Mouse (Mus musculus) heart, embryonic 13.5 days (tissue): ENCODE measurements at regions not wholly inside any gene's neighbourhood (a gene's known extent, or its start where the extent isn't known, plus 50 kb on each side); places are given as distances from the start of the nearest gene placed in this dataset.

Source experiments
- ATAC-seq: fragments of 200-750 bp; cut with Nextera tagmentation; 2 replicates; pipeline ENCODE4 v1.8.0; 2017; ENCODE audit warnings: moderate TSS enrichment; ENCODE audit not compliant: insufficient number of reproducible peaks, low FRiP score, low TSS enrichment; ENCODE audit errors: extremely low read depth
- H3K27ac ChIP-seq: fragments of 300-500 bp; sonication (generic); replicated peaks from 2 replicates; pipeline ENCODE4 v1.5.1; 2015; ENCODE audit warnings: moderate library complexity, mild to moderate bottlenecking, inconsistent platforms
- H3K27me3 ChIP-seq: fragments of 300-500 bp; sonication (generic); replicated peaks from 2 replicates; pipeline ENCODE4 v1.6.1; 2015; ENCODE audit warnings: mild to moderate bottlenecking, inconsistent platforms
- H3K36me3 ChIP-seq: fragments of 300-500 bp; sonication (generic); 2 replicates; pipeline ENCODE4 v1.6.1; 2015; ENCODE audit warnings: mild to moderate bottlenecking, inconsistent platforms
- H3K4me1 ChIP-seq: fragments of 300-500 bp; sonication (generic); 2 replicates; pipeline ENCODE4 v1.6.1; 2015; ENCODE audit warnings: inconsistent platforms
- H3K4me2 ChIP-seq: fragments of 300-500 bp; sonication (generic); 2 replicates; pipeline ENCODE4 v1.6.1; 2015; ENCODE audit warnings: inconsistent platforms, mild to moderate bottlenecking, moderate library complexity
- H3K4me3 ChIP-seq: fragments of 300-500 bp; sonication (generic); 2 replicates; pipeline ENCODE4 v1.5.1; 2015; ENCODE audit warnings: moderate library complexity, mild to moderate bottlenecking, inconsistent platforms
- H3K9ac ChIP-seq: fragments of 300-500 bp; sonication (generic); 2 replicates; pipeline ENCODE4 v1.6.1; 2015; ENCODE audit warnings: inconsistent platforms, mild to moderate bottlenecking, moderate library complexity
- H3K9me3 ChIP-seq: fragments of 300-500 bp; sonication (generic); 2 replicates; pipeline ENCODE4 v1.6.1; 2016; ENCODE audit warnings: inconsistent platforms
- WGBS: fragments of 180-500 bp; shearing (Covaris S2); methylation state at CpG from one replicate; pipeline ENCODE4 v1.1.7; 2015; ENCODE audit warnings: mixed read lengths; 5-methylcytosine and 5-hydroxymethylcytosine counted together

GRCm38 (mm10) chr5:96936239-96936638 lies 61.2 kb upstream of the Bmp2k start:
- H3K27ac ChIP-seq: no peak overlapping the region
- H3K36me3 ChIP-seq: no peaks in the 10 kb centered on the region
- no peaks in the 10 kb centered on the region for H3K9me3 ChIP-seq
- no peak overlapping the region for H3K4me3 ChIP-seq
- WGBS: 63% methylated on average over 3 of the region's 3 CpGs
- ATAC-seq: no peak
- H3K27me3 ChIP-seq: no peaks in the 10 kb centered on the region
- H3K4me2 ChIP-seq: no peak overlapping the region
- H3K4me1 ChIP-seq: peaks cover 19% of the 10 kb centered on the region
- H3K9ac ChIP-seq: no peak overlapping the region

GRCm38 (mm10) chr5:96938718-96939117 lies 58.8 kb upstream of the Bmp2k start:
- H3K4me1 ChIP-seq: peaks cover 23% of the 10 kb centered on the region
- no peak for ATAC-seq
- H3K36me3 ChIP-seq: no peaks in the 10 kb centered on the region
- no peak overlapping the region for H3K4me2 ChIP-seq
- no peak overlapping the region for H3K27ac ChIP-seq
- H3K9me3 ChIP-seq: no peaks in the 10 kb centered on the region
- H3K27me3 ChIP-seq: no peaks in the 10 kb centered on the region
- no peak overlapping the region for H3K9ac ChIP-seq
- 75% methylated on average over 11 of the region's 11 CpGs for WGBS
- no peak overlapping the region for H3K4me3 ChIP-seq

- 20% methylated on average over 1 of the region's 1 CpGs for WGBS
- Histone ChIP-seq H3K9ac (no peak overlapping the region), H3K36me3 (no peaks in the 10 kb centered on the region), H3K4me2 (no peak overlapping the region), H3K27me3 (no peaks in the 10 kb centered on the region), H3K4me1 (peaks cover 23% of the 10 kb centered on the region), H3K4me3 (no peak overlapping the region), H3K27ac (no peak overlapping the region), H3K9me3 (no peaks in the 10 kb centered on the region)
- no peak for ATAC-seq
Observed at GRCm38 (mm10) chr5:96939273-96939672, 58.2 kb upstream of the Bmp2k start.

GRCm38 (mm10) chr5:96940170-96941086 lies 57.1 kb upstream of the Bmp2k start:
- no peak for ATAC-seq
- WGBS: 69% methylated on average over 12 of the region's 12 CpGs
- no peak overlapping the region for H3K9ac ChIP-seq

GRCm38 (mm10) chr5:96941087-96941468 lies 56.4 kb upstream of the Bmp2k start:
- Histone ChIP-seq H3K27me3 (no peaks in the 10 kb centered on the region), H3K27ac (0 out of 2 replicates have a peak overlapping the region, but pooled peaks have one; percentile 4), H3K4me1 (peaks cover 23% of the 10 kb centered on the region), H3K36me3 (no peaks in the 10 kb centered on the region), H3K4me3 (no peak overlapping the region), H3K9ac (no peak overlapping the region), H3K9me3 (no peaks in the 10 kb centered on the region), H3K4me2 (no peak overlapping the region)
- ATAC-seq: no peak
- 54% methylated on average over 7 of the region's 7 CpGs for WGBS

More at GRCm38 (mm10) chr5:96940170-96941086, 57.1 kb upstream of the Bmp2k start:
- Histone ChIP-seq H3K4me1 (peaks cover 23% of the 10 kb centered on the region), H3K27me3 (no peaks in the 10 kb centered on the region), H3K9me3 (no peaks in the 10 kb centered on the region), H3K36me3 (no peaks in the 10 kb centered on the region), H3K4me3 (no peak overlapping the region), H3K4me2 (no peak overlapping the region), H3K27ac (0 out of 2 replicates have a peak overlapping the region, but pooled peaks have one; percentile 4)

DNA sequence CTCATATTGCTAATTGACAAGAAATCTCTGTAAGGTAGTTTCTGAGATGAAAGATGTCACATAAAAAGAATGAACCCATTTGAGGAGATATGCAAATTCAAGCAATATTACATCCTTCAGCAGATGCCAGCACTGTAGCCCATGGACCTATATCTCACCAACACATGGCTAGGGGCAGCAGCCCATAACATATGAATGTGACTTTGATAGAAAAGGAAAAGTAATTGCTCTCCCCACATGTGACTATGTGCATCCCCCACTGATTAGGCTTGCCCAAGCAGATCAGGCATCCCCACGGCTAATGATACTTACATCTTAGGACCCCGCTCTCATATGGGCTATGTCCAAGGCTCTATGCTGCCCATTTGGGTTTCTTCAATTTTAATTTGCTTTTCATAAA lies 56.0 kb upstream of the Bmp2k start:
- no peak overlapping the region for H3K9ac ChIP-seq
- 88% methylated on average over 2 of the region's 2 CpGs for WGBS
- H3K4me1 ChIP-seq: peaks cover 23% of the 10 kb centered on the region
- no peaks in the 10 kb centered on the region for H3K9me3 ChIP-seq
- H3K27ac ChIP-seq: no peak overlapping the region
- H3K27me3 ChIP-seq: no peaks in the 10 kb centered on the region
- ATAC-seq: no peak
- H3K4me2 ChIP-seq: no peak overlapping the region
- H3K4me3 ChIP-seq: no peak overlapping the region
- no peaks in the 10 kb centered on the region for H3K36me3 ChIP-seq
